Mouse (Mus musculus) left cerebral cortex, postnatal 25 days (tissue): ENCODE measurements at regions not wholly inside any gene's neighbourhood (a gene's known extent, or its start where the extent isn't known, plus 50 kb on each side); places are given as distances from the start of the nearest gene placed in this dataset.
"Not testable (repeated sequence)": the region's sequence is repeated elsewhere in the genome, so short reads cannot be mapped to it uniquely, and the experiment has no call there.

Experiments
- DNase-seq, 2 experiments: peaks; one replicate each; pipeline ENCODE4 v3.0.0; 2022; ENCODE audit warnings: low spot score in 2 of 2, mixed read lengths in 1 of 2
- intact Hi-C: fragments of 180-260 bp; cut with DNase I; formaldehyde crosslinking; loops from one replicate; pipeline ENCODE4 v1.15.1; 2025

GRCm38 (mm10) chr14:92622953-92623352 lies 1267.5 kb downstream of the Pcdh9 start:
- intact Hi-C loops, result no loop called here
- no peak for DNase-seq

GRCm38 (mm10) chr14:92615605-92616004 lies 1274.9 kb downstream of the Pcdh9 start:
- intact Hi-C loops, result loop anchor here (5.0 kb wide), 1 partner anchor 298 kb away; no protein-coding TSS in a partner anchor
- peak in 1 of 2 experiments; percentile 63 for DNase-seq

GRCm38 (mm10) chr14:92593724-92594123 lies 1296.8 kb downstream of the Pcdh9 start:
- DNase-seq, result no peak
- intact Hi-C loops, result no loop called here

GRCm38 (mm10) chr14:92591592-92592198 lies 1298.8 kb downstream of the Pcdh9 start:
- DNase-seq, result no peak
- intact Hi-C loops, result no loop called here

- DNase-seq, intact Hi-C loops: not testable (repeated sequence)
These were observed 1302.2 kb downstream of the Pcdh9 start for GRCm38 (mm10) chr14:92588236-92588635.

GRCm38 (mm10) chr14:92566986-92567385 lies 1323.5 kb downstream of the Pcdh9 start:
- no peak for DNase-seq
- intact Hi-C loops, result no loop called here
